Mouse (Mus musculus): ENCODE measurements around the gene Slc25a26. TPM values are rescaled to one million over a fixed set of nuclear protein-coding genes. Genes with fewer than 3 reads are reported as not detected.

The Slc25a26 gene
- polyA plus RNA-seq, 1 experiment: 26.7 TPM

- no peak for TF ChIP-seq CTCF (IDR thresholded peaks at IDR 0.05; ENCODE audit: control insufficient read depth, insufficient read depth, insufficient replicate concordance, low read depth, low read length)
- TF ChIP-seq POLR2A (IDR thresholded peaks at IDR 0.05; ENCODE audit: control insufficient read depth, low read depth, low read length): no peak
- Histone ChIP-seq H3K4me1 (ENCODE audit: control insufficient read depth, insufficient read depth, low read length) (no peaks in the 10 kb centered on the region), H3K27ac (ENCODE audit: control insufficient read depth, insufficient read depth, low read depth, low read length) (no peak overlapping the region), H3K27me3 (ENCODE audit: control insufficient read depth, insufficient read depth, low read length) (no peaks in the 10 kb centered on the region), H3K36me3 (ENCODE audit: control insufficient read depth, insufficient read depth, low read length) (no peaks in the 10 kb centered on the region), H3K4me3 (ENCODE audit: control insufficient read depth, low read depth, low read length) (no peak overlapping the region)
These were observed 127.8 kb downstream of the Slc25a26 start for GRCm38 (mm10) chr6:94627714-94628595.

- no peak overlapping the region for H3K27ac ChIP-seq (ENCODE audit: control insufficient read depth, insufficient read depth, low read depth, low read length)
These were observed 128.7 kb downstream of the Slc25a26 start for GRCm38 (mm10) chr6:94628787-94629186.

GRCm38 (mm10) chr6:94631051-94631778 is 131.1 kb downstream of the Slc25a26 start:
- no peak overlapping the region for H3K4me3 ChIP-seq (ENCODE audit: control insufficient read depth, low read depth, low read length)
- H3K36me3 ChIP-seq (ENCODE audit: control insufficient read depth, insufficient read depth, low read length): no peaks in the 10 kb centered on the region
- no peaks in the 10 kb centered on the region for H3K4me1 ChIP-seq (ENCODE audit: control insufficient read depth, insufficient read depth, low read length)
- no peak for TF ChIP-seq CTCF (IDR thresholded peaks at IDR 0.05; ENCODE audit: control insufficient read depth, insufficient read depth, insufficient replicate concordance, low read depth, low read length)
- TF ChIP-seq POLR2A (IDR thresholded peaks at IDR 0.05; ENCODE audit: control insufficient read depth, low read depth, low read length): no peak
- H3K27me3 ChIP-seq (ENCODE audit: control insufficient read depth, insufficient read depth, low read length): no peaks in the 10 kb centered on the region
- no peak overlapping the region for H3K27ac ChIP-seq (ENCODE audit: control insufficient read depth, insufficient read depth, low read depth, low read length)

More at GRCm38 (mm10) chr6:94628787-94629186, 128.7 kb downstream of the Slc25a26 start:
- H3K4me3 ChIP-seq (ENCODE audit: control insufficient read depth, low read depth, low read length): no peak overlapping the region
- H3K27me3 ChIP-seq (ENCODE audit: control insufficient read depth, insufficient read depth, low read length): no peaks in the 10 kb centered on the region
- H3K36me3 ChIP-seq (ENCODE audit: control insufficient read depth, insufficient read depth, low read length): no peaks in the 10 kb centered on the region
- no peak for TF ChIP-seq POLR2A (IDR thresholded peaks at IDR 0.05; ENCODE audit: control insufficient read depth, low read depth, low read length)
- no peak for TF ChIP-seq CTCF (IDR thresholded peaks at IDR 0.05; ENCODE audit: control insufficient read depth, insufficient read depth, insufficient replicate concordance, low read depth, low read length)
- no peaks in the 10 kb centered on the region for H3K4me1 ChIP-seq (ENCODE audit: control insufficient read depth, insufficient read depth, low read length)

GRCm38 (mm10) chr6:94631779-94632082 is 131.6 kb downstream of the Slc25a26 start:
- Histone ChIP-seq H3K27ac (ENCODE audit: control insufficient read depth, insufficient read depth, low read depth, low read length) (no peak overlapping the region), H3K27me3 (ENCODE audit: control insufficient read depth, insufficient read depth, low read length) (no peaks in the 10 kb centered on the region), H3K4me3 (ENCODE audit: control insufficient read depth, low read depth, low read length) (no peak overlapping the region), H3K36me3 (ENCODE audit: control insufficient read depth, insufficient read depth, low read length) (no peaks in the 10 kb centered on the region), H3K4me1 (ENCODE audit: control insufficient read depth, insufficient read depth, low read length) (no peaks in the 10 kb centered on the region)
- TF ChIP-seq POLR2A (IDR thresholded peaks at IDR 0.05; ENCODE audit: control insufficient read depth, low read depth, low read length): no peak
- no peak for TF ChIP-seq CTCF (IDR thresholded peaks at IDR 0.05; ENCODE audit: control insufficient read depth, insufficient read depth, insufficient replicate concordance, low read depth, low read length)

- Histone ChIP-seq H3K36me3 (ENCODE audit: control insufficient read depth, insufficient read depth, low read length) (no peaks in the 10 kb centered on the region), H3K4me1 (ENCODE audit: control insufficient read depth, insufficient read depth, low read length) (no peaks in the 10 kb centered on the region), H3K27me3 (ENCODE audit: control insufficient read depth, insufficient read depth, low read length) (no peaks in the 10 kb centered on the region), H3K4me3 (ENCODE audit: control insufficient read depth, low read depth, low read length) (no peak overlapping the region), H3K27ac (ENCODE audit: control insufficient read depth, insufficient read depth, low read depth, low read length) (no peak overlapping the region)
- TF ChIP-seq POLR2A (IDR thresholded peaks at IDR 0.05; ENCODE audit: control insufficient read depth, low read depth, low read length): no peak
- TF ChIP-seq CTCF (IDR thresholded peaks at IDR 0.05; ENCODE audit: control insufficient read depth, insufficient read depth, insufficient replicate concordance, low read depth, low read length): no peak
These were observed 134.1 kb downstream of the Slc25a26 start for GRCm38 (mm10) chr6:94634274-94634673.

- TF ChIP-seq POLR2A (IDR thresholded peaks at IDR 0.05; ENCODE audit: control insufficient read depth, low read depth, low read length) (no peak), CTCF (IDR thresholded peaks at IDR 0.05; ENCODE audit: control insufficient read depth, insufficient read depth, insufficient replicate concordance, low read depth, low read length) (no peak)
- Histone ChIP-seq H3K4me1 (ENCODE audit: control insufficient read depth, insufficient read depth, low read length) (no peaks in the 10 kb centered on the region), H3K4me3 (ENCODE audit: control insufficient read depth, low read depth, low read length) (no peak overlapping the region), H3K27me3 (ENCODE audit: control insufficient read depth, insufficient read depth, low read length) (no peaks in the 10 kb centered on the region), H3K36me3 (ENCODE audit: control insufficient read depth, insufficient read depth, low read length) (no peaks in the 10 kb centered on the region), H3K27ac (ENCODE audit: control insufficient read depth, insufficient read depth, low read depth, low read length) (no peak overlapping the region)
These were observed 134.6 kb downstream of the Slc25a26 start for GRCm38 (mm10) chr6:94634710-94635109.

- Histone ChIP-seq H3K27me3 (ENCODE audit: control insufficient read depth, insufficient read depth, low read length) (no peaks in the 10 kb centered on the region), H3K27ac (ENCODE audit: control insufficient read depth, insufficient read depth, low read depth, low read length) (no peak overlapping the region), H3K36me3 (ENCODE audit: control insufficient read depth, insufficient read depth, low read length) (no peaks in the 10 kb centered on the region), H3K4me3 (ENCODE audit: control insufficient read depth, low read depth, low read length) (no peak overlapping the region), H3K4me1 (ENCODE audit: control insufficient read depth, insufficient read depth, low read length) (no peaks in the 10 kb centered on the region)
- TF ChIP-seq CTCF (IDR thresholded peaks at IDR 0.05; ENCODE audit: control insufficient read depth, insufficient read depth, insufficient replicate concordance, low read depth, low read length) (no peak), POLR2A (IDR thresholded peaks at IDR 0.05; ENCODE audit: control insufficient read depth, low read depth, low read length) (no peak)
These were observed 135.2 kb downstream of the Slc25a26 start for GRCm38 (mm10) chr6:94635343-94635742.

All from testis, adult 2 months (tissue).